Mouse (Mus musculus) lung, postnatal 4 days (tissue): ENCODE measurements around the gene Ddx11.

Source experiments
- DNase-seq, 2 experiments: peaks; one replicate each; pipeline ENCODE4 v3.0.0; 2021

Gene Ddx11

DNA sequence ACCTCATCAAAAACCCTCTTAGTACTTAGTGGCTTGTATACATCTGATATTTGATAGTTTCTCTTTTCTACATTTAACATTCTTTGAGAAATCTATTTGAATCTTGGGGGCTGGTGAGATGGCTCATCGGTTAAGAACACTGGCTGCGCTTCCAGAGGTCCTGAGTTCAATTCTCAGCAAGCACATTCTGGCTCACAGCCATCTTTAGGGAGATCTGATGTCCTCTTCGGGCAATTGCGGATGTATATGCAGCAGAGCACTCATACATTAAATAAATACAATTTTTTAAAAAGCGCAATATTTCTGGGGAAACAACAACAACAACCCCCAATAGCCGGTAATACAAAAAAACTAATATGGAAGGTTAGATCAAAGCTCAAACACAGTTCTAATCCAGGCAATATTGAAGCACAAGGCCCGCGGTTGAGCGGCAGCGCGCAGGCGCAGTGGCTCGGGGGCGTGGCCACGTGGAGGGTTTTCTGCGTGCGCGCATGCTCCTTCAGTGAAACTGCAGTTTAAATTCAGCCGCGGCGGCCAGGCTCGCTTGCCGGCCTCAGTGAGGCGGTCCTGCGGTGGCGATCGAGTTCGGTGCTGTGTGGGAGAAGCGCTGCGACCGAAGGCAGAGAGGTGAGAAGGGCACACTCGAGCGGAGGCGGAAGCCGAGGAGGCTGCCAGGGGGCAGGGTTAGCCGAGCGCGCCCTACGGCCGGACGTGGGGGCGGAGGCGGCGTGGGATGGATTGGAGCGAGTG is at the start of gene Ddx11:
TSS of gene Ddx11 (plus strand) at position 455 of the 750 bp plus-strand sequence.
- DNase-seq, result peak; percentile 94 to 95

DNA sequence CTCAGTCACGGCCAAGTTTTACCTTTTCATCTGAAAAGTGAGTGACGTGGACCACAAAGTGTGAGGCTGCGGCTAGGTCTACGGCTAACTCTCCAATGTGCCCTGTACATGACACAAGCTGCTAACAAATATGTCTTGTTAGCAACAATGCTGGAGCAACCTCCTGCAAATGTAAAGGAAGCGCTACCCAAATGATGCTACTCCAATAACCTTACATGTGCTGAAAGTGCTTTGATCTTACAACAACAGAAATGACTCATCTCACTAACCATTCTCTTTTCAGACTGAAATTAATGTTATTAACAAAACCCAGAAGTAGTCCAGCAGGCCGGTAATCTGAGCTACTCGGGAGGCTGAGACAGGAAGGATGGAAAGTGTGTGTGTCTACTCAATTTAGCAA is 49.3 kb upstream of the Ddx11 start:
- no peak for DNase-seq

DNA sequence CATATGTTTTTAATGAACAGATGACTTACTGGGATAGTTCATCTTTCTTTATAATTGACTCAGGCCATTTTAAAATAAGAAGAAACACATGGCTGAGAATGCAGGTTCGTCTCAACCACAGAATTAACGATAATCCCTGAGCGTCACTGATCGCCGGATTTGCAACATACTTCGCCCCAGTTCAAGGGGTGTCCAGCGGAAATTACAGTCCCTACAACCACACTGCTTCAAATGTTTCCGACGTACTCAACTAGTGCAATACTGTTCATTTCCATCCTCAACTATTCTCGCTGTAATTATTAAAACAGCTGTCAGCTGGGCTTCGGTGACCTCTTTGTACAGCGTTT is 47.5 kb upstream of the Ddx11 start:
- no peak for DNase-seq

DNA sequence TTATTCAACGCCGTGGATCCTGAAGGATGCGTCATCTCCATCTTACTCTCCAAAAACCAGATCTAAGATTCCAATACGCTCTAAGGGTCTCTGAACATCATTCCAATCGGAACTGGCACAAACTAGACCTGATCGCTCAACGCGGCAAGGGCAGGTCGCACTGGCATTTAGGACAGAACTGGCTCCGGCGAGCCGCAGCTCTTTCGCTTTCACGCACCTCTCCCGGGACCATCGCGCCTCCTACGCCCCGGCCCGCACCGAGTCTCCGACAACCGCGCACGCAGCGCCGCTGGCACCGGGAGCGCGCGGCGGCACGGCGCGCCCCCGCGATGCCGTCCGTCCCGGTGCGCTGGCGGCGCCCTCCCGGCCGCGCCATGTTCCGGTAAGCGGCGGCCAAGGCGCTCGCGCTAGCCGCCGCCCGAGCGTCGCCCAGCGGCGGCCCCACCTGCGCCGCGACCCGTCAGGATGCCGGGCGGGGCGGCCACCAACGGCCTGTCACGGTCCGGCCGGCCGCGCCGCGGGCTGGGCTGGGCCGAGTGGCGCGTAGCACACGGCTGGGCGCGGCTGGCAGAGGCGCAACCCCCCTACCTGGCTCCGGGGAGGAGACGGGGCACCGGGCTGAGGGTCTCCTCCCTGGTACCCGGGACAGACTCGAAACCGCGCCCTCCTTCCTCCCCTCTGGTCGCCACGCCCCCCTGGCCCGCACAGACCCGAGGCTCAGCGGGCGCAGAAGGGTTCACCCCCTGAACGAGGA is 47.0 kb upstream of the Ddx11 start:
- peak in 1 of 2 experiments; percentile 45 for DNase-seq

DNA sequence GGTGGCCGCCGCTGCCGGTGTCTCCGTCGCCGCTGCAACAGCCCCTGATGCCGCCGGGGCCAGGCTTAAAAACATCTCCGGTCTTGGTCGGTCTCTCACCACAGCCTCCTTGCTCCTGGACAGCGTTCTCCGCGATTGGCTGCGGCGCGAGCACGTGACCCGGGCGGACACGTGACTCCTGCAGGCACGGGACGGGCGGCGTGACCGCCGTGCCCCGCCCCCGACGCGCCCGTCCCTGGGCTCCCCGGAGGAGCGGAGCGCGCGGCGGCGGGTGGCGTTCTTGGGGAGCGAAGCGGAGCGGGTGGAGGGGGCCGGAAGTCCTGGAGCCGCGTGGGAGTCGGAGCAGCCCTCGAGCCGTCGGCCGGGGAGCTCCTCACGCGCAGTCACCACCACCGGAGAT is 46.4 kb upstream of the Ddx11 start, which contains the start of gene Ankrd12:
TSS of gene Ankrd12 (minus strand) at position 156 of the 400 bp plus-strand sequence.
- peak; percentile 96 to 97 for DNase-seq

DNA sequence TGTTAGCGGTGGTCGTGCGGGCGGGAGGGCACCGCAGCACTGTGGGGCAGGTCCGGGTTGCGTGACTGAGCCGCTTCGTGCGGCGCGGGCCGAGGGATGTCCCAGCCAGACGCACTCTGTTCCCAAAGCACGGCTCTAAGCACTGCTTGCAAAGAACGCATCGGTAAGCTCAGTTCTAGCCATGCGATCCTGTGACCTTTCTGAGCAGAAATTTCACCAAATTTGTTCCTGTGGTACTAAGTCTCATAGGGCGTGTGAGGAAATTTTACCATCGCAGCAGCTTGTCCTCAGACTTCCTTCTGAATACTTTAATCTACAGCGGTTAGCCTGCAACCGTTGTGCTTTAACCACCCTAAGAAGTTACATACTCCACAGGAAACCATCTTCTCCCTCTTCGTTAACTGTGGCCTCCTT is 45.9 kb upstream of the Ddx11 start:
- DNase-seq, result no peak

DNA sequence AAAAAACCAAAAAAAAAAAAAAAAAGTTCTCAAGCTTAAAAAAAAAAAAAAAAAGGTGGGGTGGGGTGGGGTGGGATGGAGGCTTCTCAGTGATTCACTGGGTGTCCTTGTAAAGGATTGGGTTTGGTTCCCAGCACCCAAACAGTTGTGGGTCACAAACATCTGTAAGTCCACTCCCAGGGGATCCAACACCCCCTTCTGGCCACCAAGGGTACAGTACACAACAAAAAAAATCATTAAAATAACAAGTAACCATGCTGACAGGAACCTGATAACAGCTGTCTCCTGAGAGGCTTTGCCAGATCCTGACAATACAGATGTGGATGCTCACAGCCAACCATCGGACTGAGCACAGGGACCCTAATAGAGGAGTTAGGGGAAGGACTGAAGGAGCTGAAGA is 38.8 kb upstream of the Ddx11 start:
- DNase-seq, result no peak

DNA sequence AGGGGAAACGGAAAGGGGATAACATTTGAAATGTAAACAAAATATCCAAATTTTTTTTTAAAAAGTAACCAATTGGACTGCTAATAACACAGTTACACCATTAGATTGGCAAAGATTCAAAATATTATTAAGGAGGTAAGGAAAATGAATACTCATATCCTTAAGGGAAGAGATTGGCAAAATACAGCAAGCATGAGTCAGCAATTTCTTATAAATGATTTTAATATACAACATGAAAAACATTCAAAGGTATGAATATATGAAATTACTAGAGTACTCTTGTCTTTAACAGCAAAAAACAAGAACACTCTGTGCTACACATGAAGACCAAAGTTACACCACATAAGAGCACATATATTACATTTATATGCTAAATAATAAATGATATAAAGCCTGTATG is 38.3 kb upstream of the Ddx11 start:
- DNase-seq, result no peak

DNA sequence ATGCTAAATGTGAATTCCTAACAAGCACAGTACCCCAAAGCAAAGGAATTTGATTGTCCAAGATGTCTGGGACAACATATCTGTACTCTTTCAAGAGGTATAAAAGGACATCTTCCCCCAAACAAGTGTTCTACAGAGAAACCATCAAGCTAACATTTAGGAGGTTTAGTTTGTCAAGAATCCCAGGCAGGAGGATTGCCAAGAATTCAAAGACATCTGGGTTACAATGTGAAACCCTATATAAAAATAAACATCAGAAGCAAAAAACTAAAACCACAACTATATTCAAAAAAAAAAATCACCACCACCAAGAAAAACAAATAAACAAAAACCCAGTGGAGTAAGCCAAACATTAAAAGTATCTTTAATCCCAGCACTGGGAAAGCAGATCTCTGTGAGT is 33.1 kb upstream of the Ddx11 start:
- no peak for DNase-seq

DNA sequence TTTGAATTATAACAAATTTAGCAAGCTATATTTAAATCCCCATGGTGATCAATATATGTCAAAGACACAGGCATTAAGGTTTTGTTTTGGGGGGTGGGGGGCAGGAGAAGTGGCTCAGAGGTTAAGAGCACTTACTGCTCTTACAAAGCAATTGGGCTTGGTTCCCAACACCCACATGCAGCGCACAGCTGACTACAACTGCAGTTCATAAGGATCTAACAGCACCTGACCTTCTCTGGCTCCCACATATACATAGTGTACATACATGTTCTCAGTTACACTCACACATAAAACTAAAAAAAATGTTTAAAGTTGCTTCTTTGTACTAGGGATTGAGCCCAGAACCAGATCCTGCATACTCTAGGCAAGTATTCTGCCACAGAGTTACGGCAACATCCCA is 31.9 kb upstream of the Ddx11 start:
- DNase-seq, result no peak

DNA sequence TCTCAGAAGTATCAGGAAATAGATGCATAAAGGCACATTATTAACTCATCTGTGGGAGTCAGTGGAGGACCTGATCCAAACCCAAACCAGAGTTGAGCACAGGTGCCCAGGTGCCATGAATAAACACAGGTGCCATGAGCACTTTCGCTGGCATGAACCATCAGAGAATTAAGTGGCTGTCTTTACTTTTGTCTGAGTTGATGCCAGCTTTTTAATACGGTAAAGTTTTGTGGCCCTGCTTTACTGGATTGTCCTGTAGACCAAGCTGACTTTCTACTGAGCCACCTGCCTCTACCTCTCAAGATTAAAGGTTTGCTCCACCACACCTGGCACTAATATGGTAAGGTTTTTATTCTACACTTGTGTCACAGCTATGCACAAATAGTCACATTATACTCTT is 31.3 kb upstream of the Ddx11 start:
- no peak for DNase-seq

DNA sequence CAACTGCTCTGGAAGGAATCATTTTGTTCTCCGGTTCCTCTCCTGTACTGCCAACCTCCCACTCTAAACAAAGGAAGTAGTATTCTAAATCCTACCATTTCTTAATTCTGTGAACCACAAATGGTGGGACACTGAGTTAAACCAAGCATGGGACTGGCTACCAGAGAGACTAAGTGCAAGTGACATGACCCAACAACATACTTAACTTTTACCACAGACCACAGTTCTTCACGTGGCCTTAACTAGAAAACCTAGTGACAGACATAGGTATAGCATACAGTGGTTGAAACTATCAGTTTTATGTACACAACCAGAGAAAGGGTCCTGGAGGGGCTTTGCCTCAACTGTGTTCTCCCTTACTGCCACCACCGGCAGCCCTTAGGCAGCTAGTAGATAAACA is 30.7 kb upstream of the Ddx11 start:
- DNase-seq, result no peak

DNA sequence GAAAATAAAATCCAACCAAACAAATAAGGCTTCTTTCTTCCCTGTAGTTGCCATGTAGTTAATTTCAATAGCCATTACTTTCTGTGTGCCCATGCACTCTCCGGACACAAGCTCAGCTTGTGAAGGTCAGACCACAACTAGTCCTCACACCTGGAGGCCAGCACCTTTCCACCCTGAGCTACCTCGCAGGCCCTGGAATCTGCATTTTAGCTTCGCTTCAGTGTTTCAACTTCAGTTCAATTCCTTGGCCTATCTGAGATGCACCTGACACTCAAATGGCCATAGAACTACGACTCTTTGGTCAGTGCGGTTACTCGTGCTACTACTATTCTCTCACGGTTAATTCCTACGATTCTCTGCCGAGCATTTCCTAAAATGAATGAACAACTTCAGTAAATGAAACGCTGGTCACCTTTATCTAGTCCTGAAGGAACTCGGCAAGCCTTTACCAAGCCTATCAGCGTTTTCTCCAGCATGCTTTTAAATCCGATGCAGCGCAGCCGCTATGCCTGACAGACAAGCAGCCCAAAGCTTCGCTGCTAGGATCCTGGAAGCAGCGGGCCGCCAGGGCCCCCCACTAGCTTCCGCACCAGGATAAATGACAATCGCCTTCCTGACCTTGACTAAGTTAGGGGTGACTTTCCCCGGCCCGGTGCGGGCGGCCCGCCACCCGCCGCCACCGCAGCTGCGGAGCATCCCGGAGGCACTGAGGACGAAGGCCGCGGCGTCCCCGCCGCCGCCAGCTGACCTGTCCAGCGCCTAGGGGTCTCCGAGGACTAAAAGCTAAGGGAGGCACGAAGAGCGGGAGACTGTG is 22.5 kb upstream of the Ddx11 start:
- DNase-seq, result no peak

DNA sequence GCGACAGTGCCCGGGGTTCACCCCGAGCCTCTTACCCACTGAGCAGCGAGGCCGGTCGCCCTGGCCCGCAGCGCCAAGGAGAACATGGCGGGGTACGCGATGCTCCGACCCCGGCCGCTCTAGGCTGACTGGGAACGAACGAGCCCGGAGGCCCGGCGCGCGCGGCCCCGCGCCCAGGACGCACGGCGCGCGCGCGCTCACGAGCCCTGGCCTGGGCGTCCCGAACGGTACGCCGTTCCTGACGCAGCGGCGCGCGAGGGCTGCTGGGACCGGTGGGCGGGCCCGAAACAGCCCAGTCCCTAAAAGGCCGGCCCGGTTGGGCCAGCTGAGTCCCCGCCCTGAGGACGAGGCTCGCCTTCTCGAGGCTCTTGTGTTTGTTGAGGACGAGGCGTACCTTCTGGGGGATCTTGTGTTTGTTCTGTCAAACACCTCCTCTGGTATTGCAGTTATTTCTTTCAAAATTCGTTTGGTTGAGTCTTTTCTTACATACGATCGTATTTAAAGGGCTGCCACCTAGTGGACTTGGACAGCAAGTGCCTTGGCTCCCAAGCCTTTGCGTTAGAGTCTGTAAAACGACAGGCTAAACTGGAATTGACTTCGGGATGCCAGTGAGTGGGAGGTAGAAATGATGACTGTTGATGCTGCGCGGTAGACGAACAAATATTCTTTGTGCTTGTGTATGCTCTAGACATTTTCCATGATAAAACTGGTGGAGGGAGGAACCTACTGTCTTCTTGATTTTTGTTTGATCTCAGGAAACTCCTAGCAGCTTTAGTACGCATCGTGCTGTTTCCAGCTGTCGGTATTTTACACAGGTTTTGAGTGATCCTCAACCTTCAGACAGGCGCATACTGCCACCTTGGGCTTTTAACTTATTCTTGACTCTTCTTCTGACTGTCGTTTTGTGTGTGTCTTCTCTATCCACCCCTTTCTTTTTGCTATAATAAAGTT is 21.7 kb upstream of the Ddx11 start, which contains the start of gene Ndufv2:
TSS of gene Ndufv2 (minus strand) at position 180 of the 951 bp plus-strand sequence.
- DNase-seq, result peak; percentile 94 to 97

DNA sequence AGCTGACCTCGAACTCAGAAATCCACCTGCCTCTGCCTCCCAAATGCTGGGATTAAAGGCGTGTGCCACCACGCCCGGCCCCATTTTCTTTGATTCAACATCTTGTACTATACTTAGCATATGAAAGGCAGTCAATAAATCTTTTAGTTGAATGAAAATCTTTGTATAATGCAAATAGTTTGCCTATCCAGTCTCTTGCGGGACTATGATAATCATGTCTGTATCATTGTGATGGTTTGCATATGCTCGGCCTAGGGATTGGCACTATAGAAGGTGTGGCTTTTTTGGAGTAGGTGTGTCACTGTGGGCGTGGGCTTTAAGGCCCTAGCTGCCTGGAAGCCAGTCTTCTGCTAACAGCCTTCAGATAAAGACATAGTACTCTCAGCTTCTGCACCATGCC is 19.2 kb upstream of the Ddx11 start:
- DNase-seq, result no peak

DNA sequence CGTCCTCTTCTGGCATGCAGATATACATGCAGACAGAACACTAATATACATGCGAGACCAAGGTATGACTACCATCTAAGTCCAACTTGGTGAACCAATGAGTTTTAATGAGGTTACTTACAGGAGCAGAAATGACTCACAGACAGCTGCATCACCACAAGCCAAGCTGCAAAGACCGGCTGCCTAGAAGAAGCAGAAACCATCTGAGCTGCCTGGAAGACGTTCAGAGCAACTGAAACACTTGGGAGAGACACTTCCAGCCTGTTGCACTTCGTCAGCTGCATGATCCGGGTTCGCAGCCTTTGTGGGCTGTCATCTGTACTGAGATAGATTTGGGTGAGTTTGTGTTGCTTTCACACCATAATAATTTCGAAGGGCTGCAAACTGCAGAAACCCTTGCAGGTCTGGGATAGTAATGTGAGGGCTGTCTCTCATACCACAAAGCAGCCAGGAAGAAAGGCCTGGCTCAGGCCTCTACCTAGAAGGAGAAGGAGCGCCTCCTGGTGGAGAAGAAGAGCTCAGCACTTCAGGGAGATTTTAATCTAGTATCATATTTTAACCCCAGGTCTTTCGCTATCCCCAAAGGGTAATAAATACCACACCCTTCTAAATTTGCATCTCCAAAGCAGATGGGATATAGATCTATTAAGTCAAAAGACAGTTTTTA is 16.6 kb upstream of the Ddx11 start:
- peak in 1 of 2 experiments; percentile 74 for DNase-seq

DNA sequence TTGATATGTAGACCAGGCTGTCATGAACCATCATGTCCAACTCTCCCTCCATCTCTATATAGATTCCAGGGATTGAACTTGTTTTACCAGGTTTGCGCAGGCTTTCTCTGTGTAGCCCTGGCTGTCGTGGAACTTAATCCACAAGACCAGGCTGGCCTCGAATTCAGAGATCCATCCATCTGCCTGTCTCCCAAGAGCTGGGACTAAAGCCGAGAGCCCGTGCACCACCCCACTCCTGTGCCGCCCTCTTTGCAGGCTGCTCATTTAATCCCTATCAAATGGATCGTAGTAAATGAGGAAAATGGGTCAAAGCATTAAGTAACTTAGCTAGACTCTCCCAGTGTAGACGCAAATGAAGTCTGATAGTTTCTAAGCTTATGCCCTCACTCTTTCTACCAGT is 15.9 kb upstream of the Ddx11 start:
- no peak for DNase-seq

DNA sequence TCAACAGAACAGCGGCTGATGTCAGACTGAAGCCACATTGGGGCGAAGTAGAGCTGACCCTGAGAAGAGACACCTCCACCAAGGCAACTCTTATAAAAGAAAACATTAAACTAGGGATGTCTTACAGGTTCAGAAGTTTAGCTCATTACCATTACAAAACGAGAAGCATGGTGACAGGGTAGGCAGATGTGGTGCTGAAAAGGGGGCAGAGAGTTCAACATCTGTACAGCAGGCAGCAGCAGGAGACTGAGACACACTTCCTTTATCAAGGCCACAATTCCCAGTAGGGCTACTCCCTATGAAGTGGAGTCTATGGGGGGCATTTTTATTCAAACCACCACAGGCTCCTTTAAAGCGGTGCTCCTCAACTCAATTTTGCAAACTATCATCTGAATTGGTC is 15.1 kb upstream of the Ddx11 start:
- no peak for DNase-seq

DNA sequence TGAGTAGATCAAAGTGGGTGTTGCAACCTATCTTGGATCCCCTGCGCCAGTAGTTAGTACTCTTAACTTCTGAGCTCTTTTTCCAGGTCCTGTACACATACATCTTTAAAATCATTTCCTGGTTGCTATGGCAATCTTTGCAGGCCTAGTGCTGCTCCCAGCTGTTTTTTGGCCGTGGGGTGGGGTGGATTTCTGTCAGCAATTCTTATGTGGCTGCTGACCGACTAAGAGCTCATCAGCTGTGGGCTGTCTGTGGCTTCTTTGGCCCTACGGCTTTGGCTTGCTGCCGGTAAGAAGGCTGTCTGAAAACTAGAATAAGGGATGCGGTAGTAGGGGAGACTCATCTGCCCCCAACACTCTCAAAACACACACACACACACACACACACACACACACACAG is 12.6 kb upstream of the Ddx11 start:
- DNase-seq, result peak; percentile 34 to 70

DNA sequence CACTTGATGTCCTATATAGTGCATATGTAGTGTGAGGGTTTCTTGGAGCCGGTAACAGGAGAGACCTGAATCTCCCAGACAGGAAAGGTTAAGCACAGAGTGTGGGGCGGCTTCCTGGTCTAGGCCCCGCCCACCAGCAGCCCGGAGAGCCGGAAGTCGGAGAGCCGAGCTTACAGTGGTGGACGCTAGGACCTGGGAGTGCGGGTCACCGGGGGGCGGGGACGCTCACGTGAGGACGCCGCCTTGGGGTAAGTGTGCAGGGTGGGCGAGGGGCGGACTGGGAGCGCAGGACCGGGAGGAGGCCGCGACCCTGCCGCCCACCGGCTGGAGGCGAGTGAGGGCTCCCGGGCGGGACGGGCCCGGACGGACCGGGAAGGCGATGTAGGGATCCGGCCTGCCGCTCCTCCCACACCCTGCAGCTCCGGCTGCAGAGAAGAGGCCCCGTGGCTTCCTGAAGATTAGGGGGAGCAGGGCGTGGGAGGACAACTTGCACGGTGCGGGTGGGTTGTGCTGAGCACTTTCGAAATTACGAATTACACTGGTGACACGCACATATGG is 11.8 kb upstream of the Ddx11 start, which contains the start of gene Washc1:
TSS of gene Washc1 (plus strand) at position 144 of the 558 bp plus-strand sequence.
- DNase-seq, result peak; percentile 92 to 94

DNA sequence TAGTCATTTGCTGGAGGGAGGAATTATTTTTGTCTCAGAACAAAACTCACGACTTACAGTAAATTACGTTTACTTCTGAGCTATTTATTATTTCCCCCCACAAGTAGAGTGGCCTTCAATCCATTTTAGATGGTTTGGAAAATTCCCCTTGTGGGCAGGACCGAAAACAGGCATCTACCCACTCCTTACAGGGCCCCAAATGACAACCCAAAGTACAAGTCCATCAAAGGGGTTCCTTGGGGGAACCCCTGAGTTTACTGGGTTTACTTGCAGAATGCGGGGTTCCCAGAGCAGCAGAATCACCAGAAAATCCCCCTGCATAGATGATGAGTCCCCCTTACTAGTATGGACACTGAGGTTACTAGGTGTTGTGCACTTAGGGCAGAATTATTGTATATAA is 11.2 kb upstream of the Ddx11 start:
- no peak for DNase-seq
